Mouse (Mus musculus): ENCODE results near the gene Cdk13. TPM values are rescaled to one million over a fixed set of nuclear protein-coding genes. Genes with fewer than 3 reads are reported as not detected.
A peak's percentile ranks its signal among the peaks of the same experiment; 100 is the strongest.

Gene Cdk13
- polyA plus RNA-seq, 1 experiment from 2014 or later: 9.5 TPM

- under 1% methylated on average over 14 of the region's 14 CpGs for WGBS
- Histone ChIP-seq H3K9me3 (ENCODE audit: control insufficient read depth, low read length) (no peaks in the 10 kb centered on the region), H3K36me3 (ENCODE audit: control insufficient read depth, insufficient read depth, low read length) (no peaks in the 10 kb centered on the region), H3K4me2 (ENCODE audit: low read length) (peak overlapping the region; percentile 81), H3K27ac (ENCODE audit: low read depth, low read length) (peak overlapping the region; percentile 98), H3K27me3 (replicated peaks; ENCODE audit: control insufficient read depth, insufficient read depth, low read length) (no peaks in the 10 kb centered on the region), H3K4me1 (ENCODE audit: control insufficient read depth, insufficient read depth, low read depth, low read length) (peaks cover 9% of the 10 kb centered on the region), H3K4me3 (ENCODE audit: low read length) (peak overlapping the region; percentile 99), H3K9ac (ENCODE audit: low read depth, low read length) (peak overlapping the region; percentile 86)
- no peak; the same call in 1 of the 2 replicates for ATAC-seq
Observed at GRCm38 (mm10) chr13:17805614-17805975, 698 bp upstream of the Cdk13 start.

- under 1% methylated on average over 66 of the region's 105 CpGs for WGBS
- Histone ChIP-seq H3K4me2 (ENCODE audit: low read length) (peak overlapping the region; percentile 92), H3K36me3 (ENCODE audit: control insufficient read depth, insufficient read depth, low read length) (no peaks in the 10 kb centered on the region), H3K4me3 (ENCODE audit: low read length) (peak overlapping the region; percentile 99), H3K27me3 (replicated peaks; ENCODE audit: control insufficient read depth, insufficient read depth, low read length) (no peaks in the 10 kb centered on the region), H3K27ac (ENCODE audit: low read depth, low read length) (peak overlapping the region; percentile 98), H3K4me1 (ENCODE audit: control insufficient read depth, insufficient read depth, low read depth, low read length) (peaks cover 9% of the 10 kb centered on the region), H3K9me3 (ENCODE audit: control insufficient read depth, low read length) (no peaks in the 10 kb centered on the region), H3K9ac (ENCODE audit: low read depth, low read length) (peak overlapping the region; percentile 91)
- ATAC-seq: peak; percentile 15
Observed at GRCm38 (mm10) chr13:17804058-17804841, 647 bp downstream of the Cdk13 start.

DNA sequence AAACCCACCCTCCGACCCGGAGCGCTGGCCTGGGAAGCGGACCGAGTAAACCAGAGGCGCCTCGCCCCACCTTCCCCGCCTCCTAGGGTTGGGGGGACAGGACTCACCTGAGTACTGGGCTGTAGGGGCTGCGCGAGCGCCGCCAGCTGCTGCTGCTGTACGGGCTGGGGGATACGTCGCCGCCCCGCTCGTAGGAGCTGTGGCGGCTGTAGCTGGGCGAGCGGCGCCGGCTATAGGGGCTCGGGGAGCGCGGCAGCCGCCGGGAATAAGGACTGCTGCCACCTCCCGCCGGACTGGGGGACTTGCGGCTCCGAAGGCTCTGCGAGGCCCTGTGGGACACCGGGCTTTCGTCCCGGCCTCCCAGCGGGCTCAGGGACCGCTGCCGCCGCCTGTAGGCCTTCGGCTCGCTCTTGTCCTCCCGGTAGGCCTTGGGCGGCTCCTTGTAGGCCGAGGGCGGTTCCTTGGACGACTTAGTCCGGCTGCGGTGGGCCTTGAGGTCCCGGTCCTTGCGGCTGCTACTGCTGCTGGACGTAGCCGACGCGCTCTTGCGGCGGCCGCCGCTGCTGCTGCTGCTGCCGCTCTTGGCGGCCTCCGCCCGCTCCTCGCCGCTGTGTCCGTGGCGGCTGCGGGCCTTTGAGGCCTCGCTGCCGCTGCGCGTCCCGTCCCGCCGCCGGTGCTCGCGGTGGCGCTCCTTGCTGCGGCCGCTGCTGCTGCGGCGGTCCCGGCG lies 1.4 kb downstream of the Cdk13 start:
- peak overlapping the region; percentile 98 for H3K27ac ChIP-seq (ENCODE audit: low read depth, low read length)
- under 1% methylated on average over 52 of the region's 85 CpGs for WGBS
- H3K4me1 ChIP-seq (ENCODE audit: control insufficient read depth, insufficient read depth, low read depth, low read length): peaks cover 9% of the 10 kb centered on the region
- peak; percentile 12 for ATAC-seq
- H3K4me3 ChIP-seq (ENCODE audit: low read length): peak overlapping the region; percentile 99
- H3K27me3 ChIP-seq (replicated peaks; ENCODE audit: control insufficient read depth, insufficient read depth, low read length): no peaks in the 10 kb centered on the region
- peak overlapping the region; percentile 92 for H3K4me2 ChIP-seq (ENCODE audit: low read length)
- H3K9ac ChIP-seq (ENCODE audit: low read depth, low read length): peak overlapping the region; percentile 91
- H3K9me3 ChIP-seq (ENCODE audit: control insufficient read depth, low read length): no peaks in the 10 kb centered on the region
- no peaks in the 10 kb centered on the region for H3K36me3 ChIP-seq (ENCODE audit: control insufficient read depth, insufficient read depth, low read length)

GRCm38 (mm10) chr13:17802880-17803279 lies 2.0 kb downstream of the Cdk13 start:
- no peaks in the 10 kb centered on the region for H3K9me3 ChIP-seq (ENCODE audit: control insufficient read depth, low read length)
- no peaks in the 10 kb centered on the region for H3K36me3 ChIP-seq (ENCODE audit: control insufficient read depth, insufficient read depth, low read length)
- WGBS: 5% methylated on average over 3 of the region's 3 CpGs
- H3K4me3 ChIP-seq (ENCODE audit: low read length): peak overlapping the region; percentile 99
- peak overlapping the region; percentile 92 for H3K4me2 ChIP-seq (ENCODE audit: low read length)
- peak overlapping the region; percentile 91 for H3K9ac ChIP-seq (ENCODE audit: low read depth, low read length)
- peaks cover 9% of the 10 kb centered on the region for H3K4me1 ChIP-seq (ENCODE audit: control insufficient read depth, insufficient read depth, low read depth, low read length)
- H3K27ac ChIP-seq (ENCODE audit: low read depth, low read length): peak overlapping the region; percentile 98
- ATAC-seq: no peak
- no peaks in the 10 kb centered on the region for H3K27me3 ChIP-seq (replicated peaks; ENCODE audit: control insufficient read depth, insufficient read depth, low read length)

GRCm38 (mm10) chr13:17799735-17800134 lies 5.2 kb downstream of the Cdk13 start:
- no peak for ATAC-seq
- Histone ChIP-seq H3K4me3 (ENCODE audit: low read length) (no peak overlapping the region), H3K4me1 (ENCODE audit: control insufficient read depth, insufficient read depth, low read depth, low read length) (peaks cover 9% of the 10 kb centered on the region), H3K36me3 (ENCODE audit: control insufficient read depth, insufficient read depth, low read length) (no peaks in the 10 kb centered on the region), H3K9ac (ENCODE audit: low read depth, low read length) (no peak overlapping the region), H3K4me2 (ENCODE audit: low read length) (no peak overlapping the region), H3K9me3 (ENCODE audit: control insufficient read depth, low read length) (no peaks in the 10 kb centered on the region), H3K27me3 (replicated peaks; ENCODE audit: control insufficient read depth, insufficient read depth, low read length) (no peaks in the 10 kb centered on the region), H3K27ac (ENCODE audit: low read depth, low read length) (no peak overlapping the region)
- WGBS: 89% methylated on average over 2 of the region's 2 CpGs

GRCm38 (mm10) chr13:17795757-17796456 lies 9.0 kb downstream of the Cdk13 start:
- ATAC-seq: no peak
- Histone ChIP-seq H3K27me3 (replicated peaks; ENCODE audit: control insufficient read depth, insufficient read depth, low read length) (no peaks in the 10 kb centered on the region), H3K4me3 (ENCODE audit: low read length) (no peak overlapping the region), H3K9me3 (ENCODE audit: control insufficient read depth, low read length) (no peaks in the 10 kb centered on the region), H3K36me3 (ENCODE audit: control insufficient read depth, insufficient read depth, low read length) (no peaks in the 10 kb centered on the region), H3K27ac (ENCODE audit: low read depth, low read length) (no peak overlapping the region), H3K9ac (ENCODE audit: low read depth, low read length) (no peak overlapping the region), H3K4me1 (ENCODE audit: control insufficient read depth, insufficient read depth, low read depth, low read length) (peaks cover 2% of the 10 kb centered on the region), H3K4me2 (ENCODE audit: low read length) (no peak overlapping the region)
- WGBS: 79% methylated on average over 3 of the region's 3 CpGs

GRCm38 (mm10) chr13:17783643-17784042 lies 21.3 kb downstream of the Cdk13 start:
- no peaks in the 10 kb centered on the region for H3K9me3 ChIP-seq (ENCODE audit: control insufficient read depth, low read length)
- no peak overlapping the region for H3K27ac ChIP-seq (ENCODE audit: low read depth, low read length)
- H3K27me3 ChIP-seq (replicated peaks; ENCODE audit: control insufficient read depth, insufficient read depth, low read length): no peaks in the 10 kb centered on the region
- H3K9ac ChIP-seq (ENCODE audit: low read depth, low read length): no peak overlapping the region
- H3K36me3 ChIP-seq (ENCODE audit: control insufficient read depth, insufficient read depth, low read length): no peaks in the 10 kb centered on the region
- H3K4me2 ChIP-seq (ENCODE audit: low read length): no peak overlapping the region
- ATAC-seq: peak; percentile 51; the same call in 1 of the 2 replicates
- H3K4me3 ChIP-seq (ENCODE audit: low read length): no peak overlapping the region
- H3K4me1 ChIP-seq (ENCODE audit: control insufficient read depth, insufficient read depth, low read depth, low read length): no peaks in the 10 kb centered on the region
- WGBS: 86% methylated on average over 5 of the region's 5 CpGs

GRCm38 (mm10) chr13:17779923-17780322 lies 25.0 kb downstream of the Cdk13 start:
- Histone ChIP-seq H3K4me3 (ENCODE audit: low read length) (no peak overlapping the region), H3K27ac (ENCODE audit: low read depth, low read length) (no peak overlapping the region), H3K9ac (ENCODE audit: low read depth, low read length) (no peak overlapping the region), H3K27me3 (replicated peaks; ENCODE audit: control insufficient read depth, insufficient read depth, low read length) (no peaks in the 10 kb centered on the region), H3K9me3 (ENCODE audit: control insufficient read depth, low read length) (no peaks in the 10 kb centered on the region), H3K4me1 (ENCODE audit: control insufficient read depth, insufficient read depth, low read depth, low read length) (no peaks in the 10 kb centered on the region), H3K4me2 (ENCODE audit: low read length) (no peak overlapping the region), H3K36me3 (ENCODE audit: control insufficient read depth, insufficient read depth, low read length) (no peaks in the 10 kb centered on the region)
- WGBS: 94% methylated on average over 2 of the region's 2 CpGs
- no peak for ATAC-seq

GRCm38 (mm10) chr13:17776303-17776702 lies 28.6 kb downstream of the Cdk13 start:
- H3K9me3 ChIP-seq (ENCODE audit: control insufficient read depth, low read length): no peaks in the 10 kb centered on the region
- WGBS: 82% methylated on average over 1 of the region's 1 CpGs
- H3K27me3 ChIP-seq (replicated peaks; ENCODE audit: control insufficient read depth, insufficient read depth, low read length): no peaks in the 10 kb centered on the region
- H3K4me2 ChIP-seq (ENCODE audit: low read length): no peak overlapping the region
- H3K9ac ChIP-seq (ENCODE audit: low read depth, low read length): no peak overlapping the region
- H3K27ac ChIP-seq (ENCODE audit: low read depth, low read length): no peak overlapping the region
- H3K4me3 ChIP-seq (ENCODE audit: low read length): no peak overlapping the region
- ATAC-seq: no peak
- peaks cover 3% of the 10 kb centered on the region; the same call in 1 of the 2 replicates for H3K4me1 ChIP-seq (ENCODE audit: control insufficient read depth, insufficient read depth, low read depth, low read length)
- no peaks in the 10 kb centered on the region for H3K36me3 ChIP-seq (ENCODE audit: control insufficient read depth, insufficient read depth, low read length)
